Mouse (Mus musculus) myocyte (in vitro differentiated cells): ENCODE data around the gene Dennd5b.

Experiments used
- MYOD1 ChIP-seq, 3 experiments: IDR thresholded peaks; one replicate each; pipeline ENCODE4 v1.6.1; 2011; ENCODE audit warnings: control low read depth in 2 of 3, low read depth in 2 of 3, mild to moderate bottlenecking in 2 of 3, moderate library complexity in 1 of 3; ENCODE audit not compliant: insufficient read length in 2 of 3, control insufficient read depth in 1 of 3
- POLR2A ChIP-seq: IDR thresholded peaks from one replicate; pipeline ENCODE4 v1.6.1; 2011; ENCODE audit warnings: low read depth, mild to moderate bottlenecking, control low read depth, moderate library complexity; ENCODE audit not compliant: insufficient read length
- POLR2AphosphoS2 ChIP-seq: IDR thresholded peaks from one replicate; pipeline ENCODE4 v1.6.1; 2011; ENCODE audit warnings: low read depth, control low read depth; ENCODE audit not compliant: insufficient read length
- TCF12 ChIP-seq: IDR thresholded peaks from one replicate; pipeline ENCODE4 v1.6.1; 2011; ENCODE audit warnings: mild to moderate bottlenecking, control low read depth; ENCODE audit not compliant: poor library complexity, insufficient read depth, severe bottlenecking
- TCF3 ChIP-seq: IDR thresholded peaks from one replicate; pipeline ENCODE4 v1.6.1; 2011; ENCODE audit warnings: low read depth, control low read depth; ENCODE audit not compliant: insufficient read length

- no peak for TF ChIP-seq POLR2A
- no peak for TF ChIP-seq POLR2AphosphoS2
- no peak for TF ChIP-seq TCF12
- TF ChIP-seq MYOD1 (IDR thresholded peaks at IDR 0.05; ENCODE audit: control insufficient read depth in 1 of 3, insufficient read length in 2 of 3, low read depth in 2 of 3) = no peak
- no peak for TF ChIP-seq TCF3
These were observed 108.9 kb downstream of the Dennd5b start for GRCm38 (mm10) chr6:148992373-148993116.
